Mouse (Mus musculus): Measurements from ENCODE around the gene Rxra.

The Rxra gene

DNA sequence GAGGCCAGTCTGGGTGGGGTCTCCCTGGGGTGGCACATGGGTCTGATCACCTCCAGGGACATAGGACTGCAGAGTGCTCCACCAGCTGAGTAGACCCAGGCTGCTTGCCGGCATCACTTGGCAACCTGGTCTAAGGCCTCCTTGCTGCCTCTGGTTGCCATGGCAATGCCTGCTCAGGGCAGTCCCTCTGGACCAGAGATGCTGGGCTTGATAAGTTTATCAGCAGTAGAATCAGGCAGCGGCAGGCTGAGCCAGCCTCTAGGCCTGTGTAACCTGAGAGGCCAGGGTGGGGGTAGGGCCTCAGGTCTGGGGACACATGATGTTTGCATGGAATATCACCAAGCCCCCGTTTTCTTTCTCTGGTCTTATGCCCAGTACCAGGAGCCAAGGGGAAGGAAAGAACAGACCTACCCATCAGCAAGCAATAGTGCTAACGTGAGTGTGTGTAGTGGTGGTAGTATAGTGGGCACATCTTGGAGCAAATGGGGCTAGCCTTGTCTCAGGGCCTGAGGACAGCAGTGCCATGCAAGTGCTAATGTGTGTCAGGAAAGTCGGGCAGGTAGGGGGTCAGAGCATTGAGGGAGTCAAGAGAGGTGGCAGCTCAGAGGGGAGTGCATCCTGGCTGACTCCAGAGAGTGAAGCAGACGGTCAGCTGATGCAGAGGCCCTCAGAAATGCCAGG, 88.2 kb downstream of the Rxra start:
- peak; percentile 78 for DNase-seq

DNA sequence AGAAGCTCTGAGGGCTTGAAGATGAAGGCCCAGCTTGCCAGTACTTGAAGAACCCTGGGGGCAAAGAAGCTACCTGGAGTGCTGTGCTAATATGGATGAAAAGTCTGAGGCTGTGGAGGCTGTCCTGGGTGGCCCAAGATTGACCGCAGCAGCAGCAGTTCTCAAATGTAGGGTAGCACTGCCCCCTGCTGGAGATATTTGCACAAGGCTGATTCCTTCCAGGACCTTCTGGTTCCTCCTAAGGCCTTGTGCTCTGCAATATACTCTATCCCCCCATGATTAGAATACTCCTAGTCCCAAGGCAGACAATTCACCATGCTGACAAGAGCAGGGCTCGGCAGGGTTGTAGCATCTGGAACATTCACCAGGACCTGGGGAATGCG, 88.7 kb downstream of the Rxra start:
- peak; percentile 90 for DNase-seq

DNA sequence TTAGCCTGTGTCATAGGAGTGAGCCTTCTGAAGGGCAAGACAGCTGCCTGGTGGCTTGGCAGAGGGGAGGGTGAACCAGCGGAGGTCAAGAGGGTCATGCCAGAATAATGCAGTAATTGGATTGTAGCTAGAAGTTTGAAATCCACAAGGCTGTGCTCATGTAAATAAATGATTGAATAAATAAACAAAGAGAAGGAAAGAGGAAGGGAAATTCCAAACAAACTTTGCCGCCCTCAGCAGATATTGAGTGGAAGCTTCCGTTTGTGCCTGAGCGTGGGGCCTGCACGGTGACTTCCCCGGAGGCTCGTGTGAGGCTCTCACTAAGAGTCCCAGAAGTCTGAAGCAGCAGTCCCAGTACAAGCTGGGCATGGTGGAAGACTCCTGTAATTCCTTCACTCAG, 91.5 kb downstream of the Rxra start:
- no peak for DNase-seq

DNA sequence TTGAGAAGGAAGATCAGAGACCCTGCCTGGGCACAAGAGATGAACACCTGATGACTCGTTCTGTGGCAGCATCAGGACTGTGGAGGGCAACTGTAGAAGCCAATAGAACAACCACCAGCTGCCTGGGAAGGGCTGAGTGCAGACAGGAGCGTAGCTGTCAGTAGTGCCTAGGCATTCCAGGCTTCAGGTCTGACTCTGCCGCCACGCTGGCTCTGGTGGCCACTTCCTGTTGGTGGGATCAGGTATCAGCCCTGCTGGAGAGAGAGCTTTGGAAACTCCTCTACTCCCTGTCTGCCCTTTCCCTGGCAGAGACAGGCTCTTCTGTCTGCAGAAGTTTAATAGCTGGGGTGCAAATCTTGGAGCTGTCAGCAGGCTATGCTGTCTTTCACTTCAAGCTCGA, 93.5 kb downstream of the Rxra start:
- DNase-seq, result peak; percentile 35

DNA sequence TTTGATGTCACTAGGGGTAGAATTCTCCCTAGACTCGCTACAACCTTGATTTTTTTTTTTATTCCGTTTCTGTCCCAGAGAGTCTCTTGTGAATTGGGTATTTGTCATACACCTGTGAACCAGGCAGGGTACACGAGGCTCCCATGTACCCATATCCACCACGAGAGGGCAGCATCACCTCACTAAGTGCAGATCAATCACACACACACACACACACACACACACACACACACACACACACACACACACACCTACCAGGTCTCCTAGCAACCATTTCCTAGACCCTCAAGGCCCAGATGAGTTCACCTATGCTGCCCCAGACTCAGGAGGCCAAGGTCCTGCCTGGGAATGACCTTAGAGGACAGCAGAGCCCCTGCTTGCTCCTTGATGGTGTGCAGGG, 94.0 kb downstream of the Rxra start:
- peak; percentile 80 for DNase-seq

DNA sequence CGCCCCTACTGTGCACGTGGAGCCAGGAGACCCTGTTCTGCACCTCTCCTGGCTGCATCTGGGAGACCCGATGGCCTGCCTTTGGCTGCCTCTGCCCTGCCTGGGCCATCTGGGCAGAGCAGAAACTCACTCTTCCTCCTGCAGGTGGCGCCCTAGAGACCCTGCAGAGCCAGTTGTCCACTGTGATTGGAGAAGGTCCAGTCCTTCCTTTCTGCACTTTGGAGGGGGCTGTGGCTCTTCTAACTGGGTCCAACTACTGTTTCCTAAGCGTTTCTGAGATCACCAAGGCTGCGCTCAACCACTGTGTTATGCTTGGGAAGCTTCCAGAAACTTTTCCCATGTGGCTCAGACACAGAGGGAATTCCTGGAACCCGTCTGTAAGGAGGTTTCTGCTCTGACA, 95.7 kb downstream of the Rxra start:
- DNase-seq, result peak; percentile 88

DNA sequence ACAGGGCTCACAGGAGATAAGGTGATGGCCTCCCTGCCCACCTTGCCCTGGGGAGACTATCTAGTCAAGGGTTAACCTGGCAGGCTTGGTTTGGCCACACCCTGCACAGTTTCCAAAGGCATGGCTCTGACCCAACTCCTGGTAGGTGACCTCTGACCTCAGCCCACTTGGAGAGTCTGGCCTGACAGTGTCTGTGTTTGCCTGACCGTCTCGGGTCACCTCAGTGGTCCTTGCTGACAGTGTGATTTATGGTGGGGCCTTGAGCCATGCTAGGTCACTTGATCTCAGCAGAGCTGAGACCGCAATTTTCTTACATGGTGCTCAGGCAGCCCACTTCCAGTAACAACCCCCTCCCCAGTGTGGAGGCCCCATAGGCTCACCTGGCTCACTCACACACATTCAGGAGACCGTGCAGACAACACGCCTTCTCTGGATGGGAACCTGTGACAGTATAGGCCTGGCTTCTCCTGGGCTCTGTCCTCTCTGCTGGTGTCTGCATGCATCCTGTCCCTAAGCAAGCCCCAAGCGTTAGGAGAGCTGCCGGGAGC, 96.7 kb downstream of the Rxra start:
- peak; percentile 59 for DNase-seq

DNA sequence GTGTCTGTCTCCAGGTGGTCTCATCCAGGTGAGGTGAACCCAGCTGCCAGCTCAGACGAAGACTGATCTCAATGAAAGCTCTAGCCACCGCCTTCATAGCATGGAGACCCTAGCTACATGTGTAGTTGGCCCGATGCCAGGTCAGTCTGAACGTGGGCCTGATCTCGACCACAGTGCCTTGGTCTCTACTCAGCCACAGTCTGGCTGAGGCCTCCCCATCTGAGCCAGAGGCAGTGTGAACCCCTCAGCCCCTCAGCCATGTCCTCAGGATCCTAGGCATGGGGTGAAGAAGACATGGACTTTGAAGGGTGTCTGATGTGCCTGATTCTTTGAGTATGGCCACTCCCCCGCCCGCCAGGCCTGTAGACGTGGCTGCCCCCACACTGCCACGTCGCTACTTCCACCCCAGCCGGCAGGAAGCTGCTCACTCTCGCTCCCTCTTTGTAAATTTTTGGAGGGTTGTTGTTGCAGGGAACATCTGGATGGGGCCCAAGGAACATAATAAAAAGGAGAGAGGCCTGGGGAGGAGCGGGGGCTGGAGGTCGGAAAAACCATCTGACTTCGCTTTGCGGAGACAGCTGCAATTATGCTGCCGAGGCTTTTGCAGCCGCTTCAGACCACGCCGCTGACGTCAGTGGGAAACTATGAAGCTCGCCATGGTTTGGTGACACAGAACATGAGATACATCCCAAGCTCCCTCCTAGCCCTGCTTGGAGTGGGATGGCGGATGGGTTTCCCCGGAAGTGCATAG, 97.9 kb downstream of the Rxra start:
- DNase-seq, result peak; percentile 75

DNA sequence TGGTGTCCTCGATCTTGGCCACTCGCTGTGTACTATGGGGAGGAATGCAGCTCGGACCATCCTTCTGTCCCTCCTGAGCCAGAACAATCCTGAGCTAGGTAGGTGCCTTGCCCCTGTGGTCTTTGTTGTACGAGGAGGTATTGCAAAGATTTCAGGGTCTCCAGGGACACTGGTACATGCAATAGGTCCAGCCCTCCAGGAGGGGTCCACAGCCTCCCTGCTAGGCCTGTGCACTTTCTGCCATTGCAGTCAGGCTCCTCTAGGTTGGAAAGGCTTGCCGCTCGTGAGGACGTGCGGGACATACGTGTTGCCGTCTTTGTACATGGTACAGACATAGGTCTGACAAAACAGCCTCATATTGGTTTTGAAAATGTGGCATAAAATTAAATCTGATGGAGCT, 98.8 kb downstream of the Rxra start:
- peak; percentile 27 for DNase-seq

DNA sequence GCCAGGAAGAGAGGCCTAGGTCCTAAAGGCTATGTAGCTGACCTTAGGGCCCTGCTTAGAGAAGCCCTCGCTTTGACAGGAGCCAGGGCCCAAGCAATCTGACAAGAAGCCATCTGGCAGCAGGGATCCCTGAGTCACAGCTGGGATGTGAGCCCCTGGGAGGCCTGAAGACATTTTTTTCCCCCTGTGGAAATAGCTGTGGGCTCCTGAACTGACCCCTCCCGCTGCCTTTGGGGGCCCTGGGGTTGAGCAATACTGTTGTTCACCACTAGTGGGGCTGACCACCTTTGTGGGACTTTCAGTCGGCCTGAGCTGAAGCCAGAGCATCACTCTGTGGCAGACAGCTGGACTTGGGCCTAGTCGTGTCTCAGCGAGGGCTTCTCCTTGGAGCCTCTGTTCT, 99.4 kb downstream of the Rxra start:
- peak; percentile 44 for DNase-seq

DNA sequence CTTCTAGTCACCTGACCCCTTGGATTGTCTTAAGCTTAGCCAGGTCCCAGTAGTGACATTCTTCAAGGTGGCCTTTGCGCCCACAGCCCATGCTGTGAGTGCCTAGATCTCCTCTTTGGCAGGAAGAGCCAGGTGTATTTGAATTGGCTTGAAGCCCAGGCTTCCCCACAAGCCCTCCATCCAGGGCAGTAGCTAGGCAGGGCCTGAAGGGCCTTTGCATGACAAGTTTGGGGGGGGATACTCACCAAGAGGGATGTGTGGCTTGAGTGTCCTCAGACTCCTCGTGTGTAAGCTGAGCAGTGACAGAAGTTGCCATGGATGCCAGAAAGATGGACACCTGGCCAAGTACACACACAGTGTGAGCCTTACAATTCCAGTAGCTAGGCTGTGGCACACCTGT, 101.5 kb downstream of the Rxra start:
- no peak for DNase-seq

DNA sequence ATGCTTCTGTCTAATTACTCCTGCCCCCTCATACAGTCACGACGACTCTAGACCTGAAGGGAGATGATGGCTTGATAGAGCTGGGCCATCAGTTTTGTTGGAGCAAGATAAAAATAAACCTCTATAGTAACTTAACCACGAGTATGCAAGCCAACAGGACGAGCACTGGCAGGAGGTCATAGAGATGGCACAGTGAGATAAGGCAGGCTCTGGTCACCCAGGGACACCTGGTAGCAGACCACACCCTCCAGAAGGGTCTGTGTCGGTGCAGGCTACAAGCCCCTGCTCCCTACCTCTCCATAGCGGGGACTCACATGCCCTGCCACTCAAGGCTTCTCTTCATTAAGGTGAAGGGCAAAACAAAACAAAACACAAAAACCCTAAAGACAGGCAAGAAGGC, 102.0 kb downstream of the Rxra start:
- no peak for DNase-seq

DNA sequence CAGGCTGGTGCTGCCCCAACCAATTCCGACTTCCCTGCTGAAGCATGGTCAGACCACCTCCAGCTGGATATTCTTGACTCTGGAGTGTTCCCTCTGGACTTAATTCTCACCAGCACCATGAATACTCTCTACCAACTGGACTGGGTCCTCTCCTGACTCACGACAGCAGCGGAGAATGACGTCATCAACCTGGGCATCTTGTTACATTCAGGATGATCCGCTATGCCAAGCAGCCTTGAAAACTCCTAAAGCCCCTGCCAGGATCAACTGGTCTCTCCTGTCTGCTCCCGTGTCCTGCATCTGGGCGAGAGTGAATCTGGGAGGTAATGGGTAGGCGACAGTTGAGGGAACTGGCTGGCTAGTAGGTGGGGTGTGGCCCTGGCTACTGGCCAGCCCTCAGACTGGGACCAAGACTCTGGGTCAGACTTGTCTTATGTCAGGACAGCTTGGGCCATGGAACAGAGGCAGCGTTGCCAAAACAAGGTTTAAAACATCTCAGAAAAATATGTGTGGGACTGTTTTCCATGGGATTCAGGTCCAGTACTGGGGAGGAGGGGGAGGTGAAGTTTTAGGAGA, 103.1 kb downstream of the Rxra start:
- no peak for DNase-seq

DNA sequence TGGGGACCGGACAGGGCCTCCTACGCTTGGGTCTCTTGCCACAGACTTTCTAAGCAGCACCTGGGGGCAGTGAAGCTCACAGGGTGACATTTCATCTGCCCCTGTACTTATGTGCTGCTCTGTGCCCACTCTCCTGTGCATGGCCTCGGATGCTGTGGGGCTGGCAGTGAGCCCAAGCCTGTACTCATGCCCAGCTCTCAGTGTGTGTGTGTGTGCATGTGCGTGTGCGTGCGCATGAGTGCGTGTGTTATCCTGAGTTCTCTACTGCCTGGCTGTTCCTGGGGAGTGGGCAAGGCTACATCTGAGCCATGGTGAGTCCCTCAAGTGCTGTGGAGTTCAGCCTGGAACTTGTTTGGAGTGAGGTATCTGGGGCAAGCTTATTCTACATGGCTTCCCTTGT, 103.9 kb downstream of the Rxra start:
- no peak for DNase-seq

DNA sequence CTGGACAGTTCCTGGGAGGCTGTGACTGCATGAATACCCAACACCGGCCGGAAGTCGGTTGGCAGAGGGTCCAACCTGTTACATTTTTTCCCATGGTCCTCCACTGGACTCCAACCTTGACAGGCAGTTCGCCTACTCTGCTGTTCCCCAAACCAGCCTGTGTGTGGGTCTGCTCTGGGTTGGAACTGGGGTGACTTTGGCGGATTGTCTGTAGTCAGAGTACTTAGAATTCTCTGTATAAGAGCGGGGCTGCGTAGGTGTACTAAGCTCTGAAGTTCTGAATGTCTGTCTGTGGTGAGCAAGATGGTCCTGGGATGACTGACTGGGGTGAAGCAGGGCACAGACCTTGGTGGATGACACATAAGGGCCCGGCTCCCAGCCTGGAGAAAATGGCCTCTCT, 109.1 kb downstream of the Rxra start:
- DNase-seq, result no peak

DNA sequence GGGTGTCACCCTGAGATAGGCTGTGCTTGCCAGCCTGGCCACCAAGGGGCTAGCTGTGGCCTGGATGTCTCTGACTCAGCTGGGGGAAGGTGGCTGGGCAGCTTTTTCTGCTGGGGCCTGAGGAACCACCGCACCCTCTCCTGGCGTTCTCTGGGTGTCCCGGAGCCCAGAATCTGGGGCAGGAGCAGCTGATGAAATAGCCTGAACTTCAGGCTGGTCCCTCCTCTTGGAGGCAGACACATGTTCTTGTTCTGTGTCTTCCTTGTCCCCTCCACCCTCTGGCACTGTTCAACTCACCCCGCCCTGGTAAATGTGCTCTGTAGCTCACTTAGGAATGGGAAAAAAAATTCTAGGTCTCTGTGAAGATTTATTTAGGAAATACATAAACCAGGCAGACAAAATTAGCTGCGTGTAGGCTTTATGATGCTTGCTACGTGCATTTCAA, 109.8 kb downstream of the Rxra start:
- DNase-seq, result no peak

DNA sequence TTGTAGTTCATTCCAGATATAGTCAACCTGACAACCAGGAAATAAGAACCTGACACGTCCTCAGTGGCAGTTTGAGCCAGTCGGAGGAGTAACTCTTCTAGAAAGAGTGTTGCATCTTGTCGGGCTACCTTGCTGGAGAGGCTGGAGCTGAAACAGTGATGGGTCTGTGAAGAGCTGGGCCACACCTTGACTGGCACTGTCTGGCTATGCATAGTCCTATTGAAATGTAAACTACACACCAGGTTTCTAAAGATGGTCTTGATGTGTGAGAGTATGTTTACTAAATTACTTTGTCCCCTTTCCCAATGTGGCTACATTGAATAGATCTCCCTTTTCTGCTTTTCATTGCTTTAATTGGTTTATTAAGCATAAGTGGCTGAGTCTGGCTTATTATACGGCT, 115.3 kb downstream of the Rxra start:
- no peak for DNase-seq

DNA sequence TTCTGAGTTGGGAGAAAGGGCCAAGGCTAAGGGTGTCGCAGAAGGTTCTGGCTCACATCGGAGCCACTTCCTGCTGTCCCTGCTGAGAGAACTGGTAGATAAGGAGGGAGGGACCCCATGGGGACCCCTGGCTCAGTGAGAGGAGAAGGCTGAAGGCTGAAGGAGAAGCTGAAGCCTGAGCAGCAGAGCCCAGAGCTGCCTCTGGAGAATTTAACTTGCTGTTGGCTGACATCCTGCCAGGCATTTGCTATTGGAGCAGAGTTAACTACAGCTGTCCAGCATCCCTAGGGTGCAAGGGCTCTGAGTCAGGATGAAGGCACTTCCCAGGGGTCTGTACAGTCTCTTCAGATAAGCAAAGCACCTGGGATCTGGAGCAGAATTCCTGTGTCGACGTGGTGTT, 122.8 kb downstream of the Rxra start:
- no peak for DNase-seq

DNA sequence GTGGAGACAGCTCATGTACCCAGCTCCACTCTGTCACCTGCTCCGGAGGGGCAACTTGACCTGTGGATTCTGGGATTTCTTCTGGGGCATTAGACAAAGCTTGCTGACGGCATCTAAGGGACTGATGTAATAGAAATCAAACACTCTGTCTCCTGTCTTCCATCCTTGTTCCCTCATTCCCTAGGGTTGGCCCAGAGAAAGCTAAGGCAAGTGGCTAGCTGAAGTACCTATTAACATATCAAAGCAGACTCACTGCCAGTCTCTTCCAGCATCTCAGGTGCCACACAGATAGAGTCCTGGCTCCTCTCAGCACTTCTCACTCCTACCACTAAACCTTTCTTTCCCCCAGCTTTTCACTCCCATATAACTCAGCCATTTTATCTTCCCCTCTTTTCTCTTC, 124.8 kb downstream of the Rxra start:
- no peak for DNase-seq

DNA sequence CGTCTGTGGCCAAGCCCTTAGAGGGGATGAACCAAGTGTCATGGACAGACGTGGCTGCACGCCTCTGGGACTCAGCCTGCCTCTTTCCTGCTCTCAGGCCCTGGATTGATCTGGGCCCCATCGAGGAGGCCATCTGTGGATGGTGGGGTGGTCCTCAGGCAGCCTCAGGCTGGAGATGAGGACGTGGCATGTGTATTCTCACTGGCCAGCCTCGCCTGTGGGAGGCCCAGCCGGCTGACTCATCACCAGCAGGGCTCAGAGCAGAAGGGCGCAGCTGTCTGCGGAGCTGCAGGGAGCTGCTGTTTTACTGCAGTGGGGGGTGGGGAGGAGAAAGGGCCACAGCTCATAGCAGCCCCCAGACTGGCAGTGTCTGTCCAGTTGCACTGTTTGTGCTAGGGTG, 126.3 kb downstream of the Rxra start:
- peak; percentile 42 for DNase-seq

DNA sequence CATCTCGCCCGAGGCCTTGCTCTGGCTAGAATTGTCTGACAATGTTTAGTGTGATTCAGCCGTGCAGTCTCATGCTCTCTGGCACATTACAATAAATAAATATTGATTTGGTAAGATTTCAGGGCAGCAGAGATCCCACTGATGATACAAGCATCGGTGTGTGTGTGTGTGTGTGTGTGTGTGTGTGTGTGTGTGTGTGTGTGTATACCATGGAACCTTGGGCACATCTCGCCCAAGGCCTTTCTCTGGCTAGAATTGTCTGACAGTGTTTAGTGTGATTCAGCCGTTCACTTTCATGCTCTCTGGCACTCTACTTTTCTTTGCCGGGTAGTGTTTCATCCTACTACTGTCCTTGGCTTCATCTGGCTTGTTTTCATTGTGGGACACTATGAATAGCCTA, 130.5 kb downstream of the Rxra start:
- no peak for DNase-seq

DNA sequence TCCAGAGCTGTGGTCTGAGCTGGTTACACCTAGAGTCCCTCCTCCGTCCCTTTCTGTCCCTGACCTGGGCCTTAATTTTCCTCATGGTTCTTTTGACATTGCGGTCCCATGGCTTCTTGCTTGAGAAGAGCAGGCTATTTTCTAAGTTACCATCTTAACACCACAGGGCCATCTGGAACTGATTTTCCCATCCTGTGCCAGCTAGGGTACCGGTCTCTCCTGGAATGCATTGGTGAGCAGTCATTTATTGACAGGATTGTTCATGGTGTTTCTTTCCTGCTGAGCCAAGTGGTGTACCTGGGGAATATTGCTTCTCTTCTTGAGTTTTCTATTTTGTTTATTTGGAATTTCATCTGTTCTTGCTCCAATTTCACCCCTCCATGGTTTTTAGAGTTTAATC, 131.4 kb downstream of the Rxra start:
- DNase-seq, result peak; percentile 40

DNA sequence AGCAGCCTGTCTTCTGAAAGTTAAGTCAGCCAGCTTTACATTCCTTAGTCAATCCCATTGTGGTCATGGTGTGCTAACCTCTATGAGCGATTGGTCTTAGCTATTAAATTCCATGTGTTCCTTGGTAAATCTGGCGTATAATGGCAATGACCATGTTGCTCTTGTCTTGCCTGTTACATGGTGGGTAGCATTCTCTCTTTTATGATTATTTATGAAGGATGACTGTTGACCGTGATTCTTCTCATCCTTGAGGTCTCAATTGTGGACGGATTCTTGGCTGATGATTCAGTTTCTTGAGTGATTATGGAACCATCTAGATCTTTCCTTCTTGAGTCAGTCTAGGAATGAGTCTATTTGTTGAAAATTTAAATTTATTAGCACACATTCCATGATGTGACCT, 133.7 kb downstream of the Rxra start:
- no peak for DNase-seq

All from embryo, embryonic 11 days (tissue).